Mouse (Mus musculus): ENCODE results near the gene Uhrf1bp1. TPM values are rescaled to one million over a fixed set of nuclear protein-coding genes. Genes with fewer than 3 reads are reported as not detected.
"Not testable (repeated sequence)": the region's sequence is repeated elsewhere in the genome, so short reads cannot be mapped to it uniquely, and the experiment has no call there.

Uhrf1bp1 gene
- total and polyA plus RNA-seq, 3 experiments = 8.5 to 31.5 (median 21.0) TPM

- peaks cover 10% of the 10 kb centered on the region for H3K27me3 ChIP-seq (ENCODE audit: insufficient read depth, low read length)
- DNase-seq (ENCODE audit: low spot score) (no peak), ATAC-seq (ENCODE audit: extremely low read depth, insufficient number of reproducible peaks, low FRiP score, poor library complexity, severe bottlenecking) (no peak)
- H3K4me1 ChIP-seq (ENCODE audit: insufficient read depth, low read depth, low read length) = peaks cover 49% of the 10 kb centered on the region
- H3K36me3 ChIP-seq (replicated peaks) = no peaks in the 10 kb centered on the region
- H3K9me3 ChIP-seq (replicated peaks) = no peaks in the 10 kb centered on the region
- peak overlapping the region; percentile 65; the same call in 1 of the 2 replicates for H3K4me3 ChIP-seq (ENCODE audit: low read depth, low read length)
- TF ChIP-seq POLR2AphosphoS5 (IDR thresholded peaks at IDR 0.05; ENCODE audit: insufficient replicate concordance, low read depth, low read length) = no peak
- TF ChIP-seq TAL1 (conservative IDR thresholded peaks at IDR 0.05; ENCODE audit: low read depth, low read length) = no peak
- no peak for TF ChIP-seq CTCF (IDR thresholded peaks at IDR 0.05; ENCODE audit: low read depth, low read length)
- TF ChIP-seq GATA1 (IDR thresholded peaks at IDR 0.05; ENCODE audit: borderline replicate concordance, low read length) = no peak
- no peak for TF ChIP-seq GATA2 (IDR thresholded peaks at IDR 0.05; ENCODE audit: borderline replicate concordance, low read depth, low read length)
Observed at GRCm38 (mm10) chr17:27824941-27825340, 31.3 kb upstream of the Uhrf1bp1 start.

- no peak for ATAC-seq (ENCODE audit: extremely low read depth, insufficient number of reproducible peaks, low FRiP score, poor library complexity, severe bottlenecking)
- Histone ChIP-seq H3K27me3 (ENCODE audit: insufficient read depth, low read length) (peaks cover 10% of the 10 kb centered on the region), H3K36me3 (replicated peaks) (no peaks in the 10 kb centered on the region), H3K4me1 (ENCODE audit: insufficient read depth, low read depth, low read length) (peaks cover 49% of the 10 kb centered on the region), H3K4me3 (ENCODE audit: low read depth, low read length) (peak overlapping the region; percentile 65; the same call in 1 of the 2 replicates), H3K9me3 (replicated peaks) (no peaks in the 10 kb centered on the region)
- no peak for DNase-seq (ENCODE audit: low spot score)
- TF ChIP-seq POLR2AphosphoS5 (IDR thresholded peaks at IDR 0.05; ENCODE audit: insufficient replicate concordance, low read depth, low read length) = no peak
- TF ChIP-seq GATA1 (IDR thresholded peaks at IDR 0.05; ENCODE audit: borderline replicate concordance, low read length) = no peak
- TF ChIP-seq TAL1 (conservative IDR thresholded peaks at IDR 0.05; ENCODE audit: low read depth, low read length) = no peak
- TF ChIP-seq CTCF (IDR thresholded peaks at IDR 0.05; ENCODE audit: low read depth, low read length) = no peak
- TF ChIP-seq GATA2 (IDR thresholded peaks at IDR 0.05; ENCODE audit: borderline replicate concordance, low read depth, low read length) = no peak
Observed at GRCm38 (mm10) chr17:27825539-27825938, 30.7 kb upstream of the Uhrf1bp1 start.

GRCm38 (mm10) chr17:27825984-27826905, 30.0 kb upstream of the Uhrf1bp1 start:
- Histone ChIP-seq H3K36me3 (replicated peaks) (no peaks in the 10 kb centered on the region), H3K27me3 (ENCODE audit: insufficient read depth, low read length) (peaks cover 10% of the 10 kb centered on the region), H3K4me1 (ENCODE audit: insufficient read depth, low read depth, low read length) (peaks cover 44% of the 10 kb centered on the region), H3K9me3 (replicated peaks) (no peaks in the 10 kb centered on the region), H3K4me3 (ENCODE audit: low read depth, low read length) (peak overlapping the region; percentile 65)
- ATAC-seq (ENCODE audit: extremely low read depth, insufficient number of reproducible peaks, low FRiP score, poor library complexity, severe bottlenecking) (peak; percentile 72), DNase-seq (ENCODE audit: low spot score) (peak; percentile 22)
- no peak for TF ChIP-seq GATA1 (IDR thresholded peaks at IDR 0.05; ENCODE audit: borderline replicate concordance, low read length)
- no peak for TF ChIP-seq CTCF (IDR thresholded peaks at IDR 0.05; ENCODE audit: low read depth, low read length)
- TF ChIP-seq POLR2AphosphoS5 (IDR thresholded peaks at IDR 0.05; ENCODE audit: insufficient replicate concordance, low read depth, low read length) = no peak
- no peak for TF ChIP-seq TAL1 (conservative IDR thresholded peaks at IDR 0.05; ENCODE audit: low read depth, low read length)
- TF ChIP-seq GATA2 (IDR thresholded peaks at IDR 0.05; ENCODE audit: borderline replicate concordance, low read depth, low read length) = no peak

- no peak overlapping the region; the same call in 1 of the 2 replicates for H3K4me3 ChIP-seq (ENCODE audit: low read depth, low read length)
- H3K36me3 ChIP-seq (replicated peaks) = no peaks in the 10 kb centered on the region
- ATAC-seq (ENCODE audit: extremely low read depth, insufficient number of reproducible peaks, low FRiP score, poor library complexity, severe bottlenecking) (no peak), DNase-seq (ENCODE audit: low spot score) (peak; percentile 14)
- TF ChIP-seq GATA2 (IDR thresholded peaks at IDR 0.05; ENCODE audit: borderline replicate concordance, low read depth, low read length) = no peak
- TF ChIP-seq POLR2AphosphoS5 (IDR thresholded peaks at IDR 0.05; ENCODE audit: insufficient replicate concordance, low read depth, low read length) = no peak
- TF ChIP-seq TAL1 (conservative IDR thresholded peaks at IDR 0.05; ENCODE audit: low read depth, low read length) = no peak
- TF ChIP-seq GATA1 (IDR thresholded peaks at IDR 0.05; ENCODE audit: borderline replicate concordance, low read length) = no peak
- TF ChIP-seq CTCF (IDR thresholded peaks at IDR 0.05; ENCODE audit: low read depth, low read length) = no peak
- H3K27me3 ChIP-seq (ENCODE audit: insufficient read depth, low read length) = peaks cover 13% of the 10 kb centered on the region
- H3K4me1 ChIP-seq (ENCODE audit: insufficient read depth, low read depth, low read length) = peaks cover 37% of the 10 kb centered on the region
- no peaks in the 10 kb centered on the region for H3K9me3 ChIP-seq (replicated peaks)
Observed at GRCm38 (mm10) chr17:27826908-27827383, 29.3 kb upstream of the Uhrf1bp1 start.

- no peaks in the 10 kb centered on the region for H3K36me3 ChIP-seq (replicated peaks)
- no peaks in the 10 kb centered on the region for H3K9me3 ChIP-seq (replicated peaks)
- H3K4me3 ChIP-seq (ENCODE audit: low read depth, low read length) = no peak overlapping the region
- H3K27me3 ChIP-seq (ENCODE audit: insufficient read depth, low read length) = peaks cover 15% of the 10 kb centered on the region
- no peak for ATAC-seq (ENCODE audit: extremely low read depth, insufficient number of reproducible peaks, low FRiP score, poor library complexity, severe bottlenecking)
- DNase-seq (ENCODE audit: low spot score) = no peak
- H3K4me1 ChIP-seq (ENCODE audit: insufficient read depth, low read depth, low read length) = peaks cover 31% of the 10 kb centered on the region
- no peak for TF ChIP-seq CTCF (IDR thresholded peaks at IDR 0.05; ENCODE audit: low read depth, low read length)
- no peak for TF ChIP-seq GATA2 (IDR thresholded peaks at IDR 0.05; ENCODE audit: borderline replicate concordance, low read depth, low read length)
- no peak for TF ChIP-seq POLR2AphosphoS5 (IDR thresholded peaks at IDR 0.05; ENCODE audit: insufficient replicate concordance, low read depth, low read length)
- TF ChIP-seq TAL1 (conservative IDR thresholded peaks at IDR 0.05; ENCODE audit: low read depth, low read length) = no peak
- TF ChIP-seq GATA1 (IDR thresholded peaks at IDR 0.05; ENCODE audit: borderline replicate concordance, low read length) = no peak
Observed at GRCm38 (mm10) chr17:27827511-27827910, 28.7 kb upstream of the Uhrf1bp1 start.

- no peak overlapping the region for H3K4me3 ChIP-seq (ENCODE audit: low read depth, low read length)
- TF ChIP-seq CTCF (IDR thresholded peaks at IDR 0.05; ENCODE audit: low read depth, low read length) (0 out of 2 replicates have a peak, but pooled peaks have one; percentile 17), POLR2AphosphoS5 (IDR thresholded peaks at IDR 0.05; ENCODE audit: insufficient replicate concordance, low read depth, low read length) (no peak)
- peaks cover 21% of the 10 kb centered on the region for H3K4me1 ChIP-seq (ENCODE audit: insufficient read depth, low read depth, low read length)
- no peak for ATAC-seq (ENCODE audit: extremely low read depth, insufficient number of reproducible peaks, low FRiP score, poor library complexity, severe bottlenecking)
- peaks cover 27% of the 10 kb centered on the region for H3K27me3 ChIP-seq (ENCODE audit: insufficient read depth, low read length)
- no peak for DNase-seq (ENCODE audit: low spot score)
- no peaks in the 10 kb centered on the region for H3K36me3 ChIP-seq (replicated peaks)
- no peaks in the 10 kb centered on the region for H3K9me3 ChIP-seq (replicated peaks)
Observed at GRCm38 (mm10) chr17:27830411-27830810, 25.8 kb upstream of the Uhrf1bp1 start.

- not testable (repeated sequence) for H3K9me3 ChIP-seq (replicated peaks); H3K4me3 ChIP-seq (ENCODE audit: low read depth, low read length); DNase-seq (ENCODE audit: low spot score); ATAC-seq (ENCODE audit: extremely low read depth, insufficient number of reproducible peaks, low FRiP score, poor library complexity, severe bottlenecking)
- Histone ChIP-seq H3K27me3 (ENCODE audit: insufficient read depth, low read length) (peaks cover 16% of the 10 kb centered on the region), H3K4me1 (ENCODE audit: insufficient read depth, low read depth, low read length) (peaks cover 33% of the 10 kb centered on the region), H3K36me3 (replicated peaks) (peaks cover 18% of the 10 kb centered on the region)
Observed at GRCm38 (mm10) chr17:27837850-27838249, 18.4 kb upstream of the Uhrf1bp1 start, which contains the start of gene Snrpc. TSS of gene Snrpc (plus strand) at chr17:27838150.

Data from G1E (cell line).